Mouse (Mus musculus) urinary bladder, postnatal 4 days (tissue): ENCODE results near the gene Rap2c.

Source experiments
- DNase-seq, 2 experiments: peaks; one replicate each; pipeline ENCODE4 v3.0.0; 2021 to 2022; ENCODE audit warnings: low spot score in 2 of 2

The Rap2c gene

GRCm38 (mm10) chrX:51017851-51018785 lies at the start of gene Rap2c:
Rap2c (minus strand) TSS chrX:51018018.
- peak; percentile 57 to 71 for DNase-seq

- DNase-seq: no peak
These were observed 48.9 kb upstream of the Rap2c start for GRCm38 (mm10) chrX:51066539-51067286.

GRCm38 (mm10) chrX:51065773-51066172 lies 48.0 kb upstream of the Rap2c start:
- DNase-seq: peak in 1 of 2 experiments; percentile 18

- no peak for DNase-seq
These were observed 47.4 kb upstream of the Rap2c start for GRCm38 (mm10) chrX:51065158-51065664.

GRCm38 (mm10) chrX:51060220-51060619 lies 42.4 kb upstream of the Rap2c start:
- no peak for DNase-seq

GRCm38 (mm10) chrX:51058741-51059140 lies 40.9 kb upstream of the Rap2c start:
- DNase-seq: no peak

GRCm38 (mm10) chrX:51058317-51058716 lies 40.5 kb upstream of the Rap2c start:
- DNase-seq: no peak

GRCm38 (mm10) chrX:51051680-51052461 lies 34.1 kb upstream of the Rap2c start:
- DNase-seq: no peak

- DNase-seq: no peak
These were observed 17.9 kb upstream of the Rap2c start for GRCm38 (mm10) chrX:51035678-51036209.

GRCm38 (mm10) chrX:51019884-51020283 lies 2.1 kb upstream of the Rap2c start:
- peak in 1 of 2 experiments; percentile 20 for DNase-seq

GRCm38 (mm10) chrX:51018786-51019179 lies 965 bp upstream of the Rap2c start:
- peak; percentile 71 to 76 for DNase-seq

GRCm38 (mm10) chrX:51016926-51017325 lies 892 bp downstream of the Rap2c start:
- DNase-seq: no peak

- no peak for DNase-seq
These were observed 5.5 kb downstream of the Rap2c start for GRCm38 (mm10) chrX:51012280-51012679.

GRCm38 (mm10) chrX:51010323-51010722 lies 7.5 kb downstream of the Rap2c start:
- DNase-seq: no peak

GRCm38 (mm10) chrX:51000791-51001190 lies 17.0 kb downstream of the Rap2c start:
- no peak for DNase-seq

GRCm38 (mm10) chrX:50995310-50995709 lies 22.5 kb downstream of the Rap2c start:
- no peak for DNase-seq

GRCm38 (mm10) chrX:50991324-50991723 lies 26.5 kb downstream of the Rap2c start:
- DNase-seq: peak in 1 of 2 experiments; percentile 17

- no peak for DNase-seq
These were observed 27.9 kb downstream of the Rap2c start for GRCm38 (mm10) chrX:50989940-50990339.

GRCm38 (mm10) chrX:50988581-50988980 lies 29.2 kb downstream of the Rap2c start:
- no peak for DNase-seq

- no peak for DNase-seq
These were observed 39.4 kb downstream of the Rap2c start for GRCm38 (mm10) chrX:50978428-50978827.

- no peak for DNase-seq
These were observed 45.7 kb downstream of the Rap2c start for GRCm38 (mm10) chrX:50972145-50972544.
